Mouse (Mus musculus): ENCODE results near the gene Snx27. TPM values are rescaled to one million over a fixed set of nuclear protein-coding genes. Genes with fewer than 3 reads are reported as not detected.

Snx27 gene
- polyA plus RNA-seq, 1 experiment from 2014 or later = 86.6 TPM

- H3K4me1 ChIP-seq = 0 out of 2 replicates have a peak, but pooled peaks cover 4% of the 10 kb centered on the region
- no peak overlapping the region for H3K4me2 ChIP-seq (replicated peaks)
- H3K4me3 ChIP-seq = no peak overlapping the region
- no peak for ATAC-seq (replicated peaks)
- no peak overlapping the region for H3K9ac ChIP-seq (replicated peaks)
- WGBS = 49% methylated on average over 3 of the region's 3 CpGs
- H3K27ac ChIP-seq (replicated peaks) = no peak overlapping the region
- no peaks in the 10 kb centered on the region for H3K9me3 ChIP-seq
- no peaks in the 10 kb centered on the region for H3K27me3 ChIP-seq
- no peaks in the 10 kb centered on the region for H3K36me3 ChIP-seq
Observed at GRCm38 (mm10) chr3:94565127-94565526, 17.4 kb downstream of the Snx27 start.

- Histone ChIP-seq H3K27ac (replicated peaks) (no peak overlapping the region), H3K4me1 (0 out of 2 replicates have a peak, but pooled peaks cover 4% of the 10 kb centered on the region), H3K4me3 (no peak overlapping the region), H3K4me2 (replicated peaks) (no peak overlapping the region), H3K9ac (replicated peaks) (no peak overlapping the region), H3K9me3 (no peaks in the 10 kb centered on the region), H3K36me3 (peaks cover 5% of the 10 kb centered on the region), H3K27me3 (no peaks in the 10 kb centered on the region)
- ATAC-seq (replicated peaks) = no peak
- WGBS = 89% methylated on average over 4 of the region's 4 CpGs
Observed at GRCm38 (mm10) chr3:94564356-94565010, 18.0 kb downstream of the Snx27 start.

DNA sequence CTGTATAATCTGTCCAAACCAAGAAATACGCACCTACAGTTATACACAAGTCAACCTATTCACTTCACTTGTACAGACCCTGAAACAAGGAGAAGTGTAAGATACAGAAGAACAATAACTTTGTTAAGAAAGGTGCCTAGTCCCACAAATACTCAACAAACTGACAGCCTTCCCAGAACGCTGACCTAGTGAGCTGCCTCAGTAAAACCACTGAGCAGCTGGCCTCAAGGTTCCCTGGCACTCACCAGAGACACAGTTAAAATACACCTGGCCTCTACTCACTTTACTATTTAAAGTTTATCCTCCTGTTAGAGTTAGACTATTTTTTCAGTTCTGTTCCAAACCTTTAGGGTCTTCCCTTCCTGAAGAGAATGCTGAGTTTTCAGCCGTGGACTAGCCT, 19.4 kb downstream of the Snx27 start:
- Histone ChIP-seq H3K27me3 (no peaks in the 10 kb centered on the region), H3K36me3 (peaks cover 15% of the 10 kb centered on the region), H3K9me3 (no peaks in the 10 kb centered on the region), H3K4me3 (no peak overlapping the region), H3K27ac (replicated peaks) (no peak overlapping the region), H3K4me2 (replicated peaks) (no peak overlapping the region), H3K9ac (replicated peaks) (no peak overlapping the region), H3K4me1 (0 out of 2 replicates have a peak, but pooled peaks cover 4% of the 10 kb centered on the region)
- ATAC-seq (replicated peaks) = no peak
- 92% methylated on average over 3 of the region's 3 CpGs for WGBS

GRCm38 (mm10) chr3:94559931-94560429, 22.5 kb downstream of the Snx27 start:
- H3K9me3 ChIP-seq = no peaks in the 10 kb centered on the region
- 83% methylated on average over 5 of the region's 5 CpGs for WGBS
- no peak for ATAC-seq (replicated peaks)
- no peaks in the 10 kb centered on the region for H3K4me1 ChIP-seq
- H3K27ac ChIP-seq (replicated peaks) = no peak overlapping the region
- H3K9ac ChIP-seq (replicated peaks) = no peak overlapping the region
- H3K27me3 ChIP-seq = no peaks in the 10 kb centered on the region
- no peak overlapping the region for H3K4me3 ChIP-seq
- H3K4me2 ChIP-seq (replicated peaks) = no peak overlapping the region
- peaks cover 22% of the 10 kb centered on the region for H3K36me3 ChIP-seq

DNA sequence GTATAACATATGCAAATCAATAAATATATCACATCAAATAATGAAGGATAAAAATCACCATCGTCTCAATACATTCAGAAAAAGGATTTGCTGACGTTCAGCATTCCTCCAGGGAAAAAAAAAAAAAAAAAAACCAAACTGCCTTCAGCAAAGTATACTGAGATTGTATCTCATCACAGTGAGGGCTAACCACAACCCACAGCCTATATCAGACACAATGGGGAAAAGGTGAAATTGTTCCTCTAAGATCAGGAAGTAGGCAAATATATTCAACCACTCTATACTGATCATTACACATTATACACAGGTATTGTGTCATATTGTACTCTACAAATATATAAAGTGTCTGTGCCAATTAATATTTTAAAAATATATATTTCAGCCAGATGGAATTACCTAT, 33.5 kb downstream of the Snx27 start:
- Histone ChIP-seq H3K27ac (replicated peaks) (no peak overlapping the region), H3K4me3 (no peak overlapping the region), H3K27me3 (no peaks in the 10 kb centered on the region), H3K4me1 (no peaks in the 10 kb centered on the region), H3K4me2 (replicated peaks) (no peak overlapping the region), H3K9ac (replicated peaks) (no peak overlapping the region), H3K36me3 (0 out of 2 replicates have a peak, but pooled peaks cover 2% of the 10 kb centered on the region), H3K9me3 (no peaks in the 10 kb centered on the region)
- WGBS = 89% methylated on average over 2 of the region's 2 CpGs
- no peak for ATAC-seq (replicated peaks)

DNA sequence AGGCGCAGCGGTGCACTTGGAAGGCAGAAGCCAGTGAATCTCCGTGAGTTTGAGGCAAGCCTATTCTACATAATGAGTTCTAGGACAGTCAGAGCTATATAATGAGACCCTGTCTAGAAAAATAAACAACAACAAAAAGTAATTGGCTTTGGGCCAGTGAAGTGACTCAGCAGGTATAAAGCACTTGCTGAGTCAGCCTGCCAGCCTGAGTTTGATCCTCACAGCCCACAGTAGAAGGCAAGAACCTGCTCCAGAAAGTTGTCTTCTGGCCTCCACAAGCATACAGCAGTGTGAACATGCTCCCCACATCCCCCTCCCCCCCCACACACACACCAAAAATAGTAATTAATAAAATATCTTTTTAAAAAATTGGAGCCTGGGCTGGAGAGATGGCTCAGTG, 45.3 kb downstream of the Snx27 start:
- 83% methylated on average over 3 of the region's 3 CpGs for WGBS
- no peak overlapping the region for H3K9ac ChIP-seq (replicated peaks)
- no peak overlapping the region for H3K4me3 ChIP-seq
- H3K4me2 ChIP-seq (replicated peaks) = no peak overlapping the region
- no peaks in the 10 kb centered on the region for H3K9me3 ChIP-seq
- H3K27ac ChIP-seq (replicated peaks) = no peak overlapping the region
- H3K36me3 ChIP-seq = no peaks in the 10 kb centered on the region
- no peaks in the 10 kb centered on the region for H3K27me3 ChIP-seq
- no peaks in the 10 kb centered on the region for H3K4me1 ChIP-seq
- no peak for ATAC-seq (replicated peaks)

DNA sequence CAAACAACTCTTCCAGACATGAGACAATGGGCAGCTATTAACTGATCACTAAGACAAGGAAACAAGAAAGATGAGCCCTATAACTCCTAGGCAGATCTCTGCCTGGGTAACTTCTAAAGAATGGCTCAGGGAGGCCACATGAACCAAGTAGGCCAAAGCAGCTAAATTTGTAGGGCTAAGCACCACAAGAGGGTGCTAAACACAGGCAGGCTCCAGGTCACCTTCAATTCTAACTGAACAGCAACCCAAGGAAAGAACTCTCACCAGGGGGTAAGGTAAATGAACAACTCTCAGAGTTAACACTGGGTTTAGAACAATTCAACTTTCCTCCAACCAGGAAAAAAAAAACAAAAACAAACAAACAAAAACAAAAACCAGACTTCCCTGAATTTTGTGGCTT, 48.5 kb downstream of the Snx27 start:
- no peak overlapping the region for H3K9ac ChIP-seq (replicated peaks)
- no peak overlapping the region for H3K27ac ChIP-seq (replicated peaks)
- no peak overlapping the region for H3K4me2 ChIP-seq (replicated peaks)
- peaks cover 13% of the 10 kb centered on the region for H3K36me3 ChIP-seq
- no peaks in the 10 kb centered on the region for H3K27me3 ChIP-seq
- no peak overlapping the region for H3K4me3 ChIP-seq
- no peak for ATAC-seq (replicated peaks)
- no peaks in the 10 kb centered on the region for H3K9me3 ChIP-seq
- H3K4me1 ChIP-seq = no peaks in the 10 kb centered on the region

DNA sequence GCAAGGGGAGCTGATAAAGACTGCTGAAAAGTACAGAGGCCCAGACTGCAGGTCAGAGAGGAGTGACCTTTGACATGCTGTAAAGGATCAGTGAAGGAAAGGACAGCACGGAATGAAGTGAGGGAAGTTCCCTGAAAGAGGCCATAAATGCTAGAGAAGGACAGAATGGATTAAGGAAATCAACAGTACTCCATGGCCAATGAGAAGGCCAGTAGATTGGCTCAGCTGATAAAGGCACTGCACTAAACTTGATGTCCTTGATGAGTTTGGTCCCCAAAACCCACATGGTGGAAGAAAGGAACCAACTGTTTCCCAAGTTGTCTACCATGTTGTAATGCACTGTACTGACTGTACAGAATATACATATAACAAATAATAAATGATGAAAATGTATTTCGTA, 55.8 kb downstream of the Snx27 start:
- Histone ChIP-seq H3K9ac (replicated peaks) (no peak overlapping the region), H3K27ac (replicated peaks) (no peak overlapping the region), H3K4me3 (no peak overlapping the region), H3K9me3 (no peaks in the 10 kb centered on the region), H3K4me1 (no peaks in the 10 kb centered on the region), H3K27me3 (no peaks in the 10 kb centered on the region), H3K36me3 (peaks cover 36% of the 10 kb centered on the region), H3K4me2 (replicated peaks) (no peak overlapping the region)
- ATAC-seq (replicated peaks) = no peak
- 91% methylated on average over 2 of the region's 2 CpGs for WGBS

- Histone ChIP-seq H3K27me3 (no peaks in the 10 kb centered on the region), H3K4me1 (no peaks in the 10 kb centered on the region), H3K36me3 (peaks cover 35% of the 10 kb centered on the region), H3K9ac (replicated peaks) (no peak overlapping the region), H3K9me3 (no peaks in the 10 kb centered on the region), H3K4me2 (replicated peaks) (no peak overlapping the region), H3K4me3 (no peak overlapping the region), H3K27ac (replicated peaks) (no peak overlapping the region)
- no peak for ATAC-seq (replicated peaks)
- 98% methylated on average over 1 of the region's 1 CpGs for whole genome bisulfite sequencing
Observed at GRCm38 (mm10) chr3:94506664-94507063, 75.9 kb downstream of the Snx27 start.

DNA sequence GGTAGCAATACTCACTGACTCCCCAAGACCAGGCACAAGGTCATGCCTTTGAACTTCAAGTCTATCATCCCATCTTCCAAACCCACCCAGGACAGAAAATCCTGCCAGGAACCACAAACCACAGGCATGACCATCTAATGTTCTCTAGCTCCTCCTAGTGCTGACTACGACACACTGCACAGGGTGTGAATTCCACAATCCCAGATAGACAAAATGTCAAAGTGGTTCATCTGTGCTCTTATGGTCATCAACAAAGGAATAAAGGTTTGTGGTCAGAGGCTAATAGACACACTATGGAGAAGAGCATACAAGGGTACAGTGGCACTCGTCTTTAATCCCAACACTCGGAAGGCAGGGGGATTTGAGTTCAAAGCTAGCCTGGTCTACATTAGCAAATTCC, 80.3 kb downstream of the Snx27 start:
- Histone ChIP-seq H3K27ac (replicated peaks) (no peak overlapping the region), H3K36me3 (peaks cover 27% of the 10 kb centered on the region), H3K9me3 (no peaks in the 10 kb centered on the region), H3K9ac (replicated peaks) (no peak overlapping the region), H3K27me3 (no peaks in the 10 kb centered on the region), H3K4me2 (replicated peaks) (no peak overlapping the region), H3K4me1 (no peaks in the 10 kb centered on the region), H3K4me3 (no peak overlapping the region)
- 73% methylated on average over 3 of the region's 3 CpGs for WGBS
- peak; percentile 51; the same call in 1 of the 2 replicates for ATAC-seq (replicated peaks)

- Histone ChIP-seq H3K27ac (replicated peaks) (no peak overlapping the region), H3K9me3 (no peaks in the 10 kb centered on the region), H3K4me2 (replicated peaks) (no peak overlapping the region), H3K4me1 (no peaks in the 10 kb centered on the region), H3K9ac (replicated peaks) (no peak overlapping the region), H3K27me3 (no peaks in the 10 kb centered on the region), H3K36me3 (peaks cover 20% of the 10 kb centered on the region), H3K4me3 (no peak overlapping the region)
- no peak for ATAC-seq (replicated peaks)
- WGBS = 84% methylated on average over 4 of the region's 4 CpGs
Observed at GRCm38 (mm10) chr3:94497162-94497561, 85.4 kb downstream of the Snx27 start.

- Histone ChIP-seq H3K9ac (replicated peaks) (no peak overlapping the region), H3K4me1 (peaks cover 69% of the 10 kb centered on the region), H3K4me3 (no peak overlapping the region), H3K4me2 (replicated peaks) (no peak overlapping the region), H3K9me3 (no peaks in the 10 kb centered on the region), H3K27ac (replicated peaks) (peak overlapping the region; percentile 29; the same call in 1 of the 2 replicates), H3K27me3 (no peaks in the 10 kb centered on the region), H3K36me3 (peaks cover 68% of the 10 kb centered on the region)
- ATAC-seq (replicated peaks) = no peak
- 72% methylated on average over 6 of the region's 6 CpGs for WGBS
Observed at GRCm38 (mm10) chr3:94487581-94487980, 94.9 kb downstream of the Snx27 start.

DNA sequence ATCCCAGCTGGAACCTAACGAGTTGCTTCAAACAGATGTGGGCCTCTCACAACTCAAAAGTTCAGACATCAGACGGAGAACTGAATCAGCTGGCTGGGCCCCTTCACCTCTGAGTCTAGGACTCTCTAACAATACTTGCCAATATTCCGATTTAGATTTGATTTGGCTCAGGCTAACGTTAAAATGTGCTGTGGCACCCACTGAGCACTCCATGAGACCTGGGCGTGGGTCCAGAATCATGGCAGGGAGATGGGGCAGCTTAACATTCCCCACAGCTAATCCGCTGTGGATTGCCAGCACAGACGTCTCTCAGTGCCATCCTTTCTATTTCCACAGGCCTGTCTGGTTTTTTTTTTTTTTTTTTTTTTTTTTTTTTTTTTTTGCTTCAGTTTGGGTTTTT, 96.6 kb downstream of the Snx27 start:
- Histone ChIP-seq H3K4me3 (no peak overlapping the region; the same call in 1 of the 2 replicates), H3K4me1 (peaks cover 81% of the 10 kb centered on the region), H3K36me3 (peaks cover 65% of the 10 kb centered on the region), H3K9me3 (no peaks in the 10 kb centered on the region), H3K4me2 (replicated peaks) (no peak overlapping the region), H3K27me3 (no peaks in the 10 kb centered on the region), H3K9ac (replicated peaks) (no peak overlapping the region), H3K27ac (replicated peaks) (peak overlapping the region; percentile 93)
- 30% methylated on average over 7 of the region's 7 CpGs for WGBS
- ATAC-seq (replicated peaks) = no peak

Data from forebrain, embryonic 15.5 days (tissue).